ENCODE assay signal across 9 mouse cellular contexts in the genomic region with DNA sequence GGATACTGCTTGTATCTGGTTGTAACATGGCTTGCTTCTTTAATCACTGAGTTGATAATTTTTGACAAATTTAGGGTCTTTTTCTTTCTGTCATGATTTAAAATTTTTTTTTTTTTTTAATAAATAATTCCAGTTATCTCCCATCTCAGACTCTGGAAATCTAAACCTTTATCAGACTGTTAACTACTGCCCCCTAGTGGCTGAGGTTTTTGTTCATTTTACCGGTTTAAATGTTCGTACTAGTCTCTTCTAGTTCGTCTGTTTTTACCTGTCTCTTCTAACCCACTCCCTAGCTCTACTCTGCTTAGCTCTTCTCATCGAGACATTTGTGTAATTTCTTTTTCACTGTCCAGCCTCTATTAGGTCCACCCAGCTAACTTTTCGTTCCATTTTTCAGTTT.
DNase-seq lines count a peak whose midpoint lies in the region; ATAC-seq and TF ChIP-seq lines count a peak whose summit lies in the region.
"Had no signal": no experiment of that assay in that cellular context is flagged by ENCODE, and none has a peak within 500 bp of the region (broad histone marks: within the 10 kb centered on the region; RNA-seq: fewer than 3 reads in every experiment).

No protein-coding gene starts in this region.

- H3K9me3 ChIP-seq in forebrain, postnatal 0 days (ENCODE audit: low read length) = no peaks in the 10 kb centered on the region
- no peaks in the 10 kb centered on the region for H3K9me3 ChIP-seq in forebrain, embryonic 13.5 days (replicated peaks)
- H3K9me3 ChIP-seq in liver, embryonic 14.5 days (ENCODE audit: control insufficient read depth, low read length) = no peaks in the 10 kb centered on the region
- no peaks in the 10 kb centered on the region for H3K9me3 ChIP-seq in liver, embryonic 12.5 days (replicated peaks)

- no peaks in the 10 kb centered on the region for H3K27me3 ChIP-seq in forebrain, postnatal 0 days (ENCODE audit: insufficient read depth, low read length)
- no peaks in the 10 kb centered on the region for H3K27me3 ChIP-seq in forebrain, embryonic 13.5 days
- H3K27me3 ChIP-seq in liver, embryonic 14.5 days (ENCODE audit: control insufficient read depth, insufficient read depth, low read length) = no peaks in the 10 kb centered on the region
- H3K27me3 ChIP-seq in liver, embryonic 12.5 days (replicated peaks) = no peaks in the 10 kb centered on the region

- peak; percentile 72 for DNase-seq in forebrain, postnatal 0 days
- no peak for DNase-seq in liver, embryonic 14.5 days (ENCODE audit: low read depth in 3 of 3, low spot score in 3 of 3)
- DNase-seq in NIH3T3 (ENCODE audit: low read depth) = peak; percentile 64
- peak; percentile 5 for DNase-seq in lung, postnatal 25 days (ENCODE audit: low spot score)
- no peak for DNase-seq in right cerebral cortex, postnatal 36 days (ENCODE audit: low spot score in 2 of 2)
- DNase-seq: gastrocnemius, postnatal 14 days had no signal

- no peak overlapping the region for H3K4me2 ChIP-seq in forebrain, postnatal 0 days (ENCODE audit: low read depth)
- no peak overlapping the region for H3K4me2 ChIP-seq in forebrain, embryonic 13.5 days
- H3K4me2 ChIP-seq in liver, embryonic 14.5 days (ENCODE audit: low read depth) = no peak overlapping the region
- no peak overlapping the region for H3K4me2 ChIP-seq in liver, embryonic 12.5 days

- peak; percentile 59 for TF ChIP-seq CTCF in forebrain, postnatal 0 days (IDR thresholded peaks at IDR 0.05; ENCODE audit: low read depth)
- TF ChIP-seq CTCF in liver, embryonic 14.5 days (IDR thresholded peaks at IDR 0.05; ENCODE audit: low read depth) = peak; percentile 35; the same call in 1 of the 2 replicates

- no peak overlapping the region for H3K9ac ChIP-seq in forebrain, postnatal 0 days
- H3K9ac ChIP-seq in forebrain, embryonic 13.5 days = no peak overlapping the region
- no peak overlapping the region for H3K9ac ChIP-seq in liver, embryonic 14.5 days (replicated peaks)
- no peak overlapping the region for H3K9ac ChIP-seq in liver, embryonic 12.5 days

- no peak for TF ChIP-seq EP300 in liver, embryonic 14.5 days (IDR thresholded peaks at IDR 0.05; ENCODE audit: low read depth)

- no peaks in the 10 kb centered on the region for H3K36me3 ChIP-seq in forebrain, postnatal 0 days (ENCODE audit: insufficient read depth)
- H3K36me3 ChIP-seq in forebrain, embryonic 13.5 days (ENCODE audit: poor library complexity, severe bottlenecking) = no peaks in the 10 kb centered on the region
- H3K36me3 ChIP-seq in liver, embryonic 14.5 days (replicated peaks; ENCODE audit: control insufficient read depth, insufficient read depth, low read depth) = no peaks in the 10 kb centered on the region
- no peaks in the 10 kb centered on the region for H3K36me3 ChIP-seq in liver, embryonic 12.5 days

- no peaks in the 10 kb centered on the region for H3K4me1 ChIP-seq in forebrain, postnatal 0 days (ENCODE audit: insufficient read depth)
- H3K4me1 ChIP-seq in forebrain, embryonic 13.5 days = no peaks in the 10 kb centered on the region
- H3K4me1 ChIP-seq in liver, embryonic 14.5 days (replicated peaks; ENCODE audit: control insufficient read depth in 2 of 2, insufficient read depth in 2 of 2, low read length in 1 of 2) = no peaks in the 10 kb centered on the region
- H3K4me1 ChIP-seq in liver, embryonic 12.5 days = no peaks in the 10 kb centered on the region

- no peak overlapping the region for H3K4me3 ChIP-seq in forebrain, postnatal 0 days (ENCODE audit: low read depth, low read length)
- no peak overlapping the region for H3K4me3 ChIP-seq in forebrain, embryonic 13.5 days
- H3K4me3 ChIP-seq in liver, embryonic 14.5 days (ENCODE audit: insufficient read depth in 1 of 2, low read depth in 2 of 2, low read length in 2 of 2) = no peak overlapping the region
- no peak overlapping the region for H3K4me3 ChIP-seq in liver, embryonic 12.5 days

- 31% methylated on average over 5 of the region's 5 CpGs for WGBS in forebrain, postnatal 0 days
- 29% methylated on average over 5 of the region's 5 CpGs for WGBS in forebrain, embryonic 13.5 days
- 20% methylated on average over 5 of the region's 5 CpGs for WGBS in liver, embryonic 14.5 days (ENCODE audit: insufficient replicate concordance)
- 28% methylated on average over 5 of the region's 5 CpGs for WGBS in liver, embryonic 12.5 days (ENCODE audit: insufficient replicate concordance)

- ATAC-seq in forebrain, postnatal 0 days = no peak
- no peak for ATAC-seq in forebrain, embryonic 13.5 days
- ATAC-seq in liver, embryonic 14.5 days (ENCODE audit: insufficient read depth) = no peak
- no peak for ATAC-seq in liver, embryonic 12.5 days
- no peak for ATAC-seq in megakaryocyte-erythroid progenitor cell, adult 5-6 weeks (replicated peaks; ENCODE audit: low FRiP score, low TSS enrichment, poor library complexity, severe bottlenecking)

- no peak overlapping the region for H3K27ac ChIP-seq in forebrain, postnatal 0 days (ENCODE audit: low read depth, low read length)
- H3K27ac ChIP-seq in forebrain, embryonic 13.5 days = no peak overlapping the region
- H3K27ac ChIP-seq in liver, embryonic 14.5 days = no peak overlapping the region
- no peak overlapping the region for H3K27ac ChIP-seq in liver, embryonic 12.5 days

Comparison
In these comparisons a context has a peak if more than half of its experiments do, and no peak if none do; other contexts are left out.
1. DNase-seq: peak in forebrain, postnatal 0 days (single experiment), NIH3T3 (single experiment) and lung, postnatal 25 days (single experiment); none in liver, embryonic 14.5 days (0 of 3) and right cerebral cortex, postnatal 36 days (0 of 2).